Mouse (Mus musculus) CH12.LX (cell line): ENCODE measurements around the gene Cd164l2. TPM values are rescaled to one million over a fixed set of nuclear protein-coding genes. Genes with fewer than 3 reads are reported as not detected.

Experiments
- DNase-seq: peaks from one replicate; pipeline ENCODE4 v3.0.0-alpha.2; 2013; ENCODE audit errors: extremely low read depth
- H3K27ac ChIP-seq: 2 replicates; pipeline ENCODE4 v1.5.1; 2012; ENCODE audit warnings: low read depth, mild to moderate bottlenecking, control low read depth, moderate library complexity; ENCODE audit not compliant: insufficient read depth
- H3K27me3 ChIP-seq: replicated peaks from 2 replicates; pipeline ENCODE3; 2012; ENCODE audit warnings: inconsistent platforms
- H3K36me3 ChIP-seq, 2 experiments: replicated peaks in 1 of 2; 2 replicates each; pipeline versions ENCODE3 to v1.6.1; 2012; ENCODE audit warnings: inconsistent platforms in 1 of 2, low read length in 1 of 2, mild to moderate bottlenecking in 1 of 2, mixed read lengths in 1 of 2, moderate library complexity in 1 of 2; ENCODE audit not compliant: control insufficient read depth in 1 of 2, insufficient read depth in 1 of 2
- H3K4me1 ChIP-seq, 2 experiments: 2 replicates each; pipeline ENCODE4 v1.6.1; 2012; ENCODE audit warnings: inconsistent platforms in 1 of 2, moderate library complexity in 1 of 2; ENCODE audit not compliant: insufficient read depth in 2 of 2, control insufficient read depth in 1 of 2
- H3K4me2 ChIP-seq: 2 replicates; pipeline ENCODE4 v1.6.1; 2012; ENCODE audit warnings: low read depth, mild to moderate bottlenecking, control low read depth; ENCODE audit not compliant: poor library complexity, insufficient read depth, severe bottlenecking
- H3K4me3 ChIP-seq, 3 experiments: fragments of 150-350 bp in 1 of 3; sonication (generic) in 1 of 3; replicated peaks in 1 of 3; 2 replicates each; pipeline versions ENCODE3 to v1.5.1; 2011 to 2012; ENCODE audit warnings: low read depth in 2 of 3, low read length in 2 of 3, mild to moderate bottlenecking in 2 of 3, moderate library complexity in 2 of 3, control low read depth in 1 of 3, improper control_type of control experiment in 1 of 3, inconsistent platforms in 1 of 3, mixed read lengths in 1 of 3; ENCODE audit not compliant: poor library complexity in 1 of 3
- H3K79me2 ChIP-seq: replicated peaks from 2 replicates; pipeline ENCODE4 v1.6.1; 2012; ENCODE audit warnings: mild to moderate bottlenecking, moderate library complexity; ENCODE audit not compliant: control insufficient read depth, poor library complexity, insufficient read depth, severe bottlenecking; ENCODE audit errors: extremely low read depth
- H3K9ac ChIP-seq: 2 replicates; pipeline ENCODE4 v1.6.1; 2012; ENCODE audit warnings: low read depth, mild to moderate bottlenecking, control low read depth, moderate library complexity; ENCODE audit not compliant: insufficient read depth
- H3K9me3 ChIP-seq: replicated peaks from 2 replicates; pipeline ENCODE3; 2012; ENCODE audit warnings: low read length, inconsistent platforms, mixed read lengths
- CHD1 ChIP-seq: IDR thresholded peaks from 2 replicates; pipeline ENCODE4 v1.6.1; 2012; ENCODE audit warnings: low read depth, low read length, improper control_type of control experiment, inconsistent platforms
- ELF1 ChIP-seq: IDR thresholded peaks from 2 replicates; pipeline ENCODE4 v1.6.1; 2014; ENCODE audit warnings: low read depth, mild to moderate bottlenecking, inconsistent platforms, low read length, improper control_type of control experiment
- EP300 ChIP-seq: IDR thresholded peaks from 2 replicates; pipeline ENCODE4 v1.6.1; 2011; ENCODE audit warnings: low read length, improper control_type of control experiment
- IRF4 ChIP-seq: IDR thresholded peaks from 2 replicates; pipeline ENCODE4 v1.6.1; 2014; ENCODE audit warnings: low read depth, mild to moderate bottlenecking, inconsistent platforms, low read length, improper control_type of control experiment
- JUN ChIP-seq: IDR thresholded peaks from 2 replicates; pipeline ENCODE4 v1.6.1; 2011; ENCODE audit warnings: low read depth, mild to moderate bottlenecking, low read length, improper control_type of control experiment, moderate library complexity; ENCODE audit not compliant: insufficient read depth
- JUND ChIP-seq: conservative IDR thresholded peaks from 2 replicates; pipeline ENCODE4 v1.6.1; 2011; ENCODE audit warnings: low read depth, low read length, improper control_type of control experiment
- MAFK ChIP-seq: IDR thresholded peaks from 2 replicates; pipeline ENCODE4 v1.6.1; 2011; ENCODE audit warnings: low read length, improper control_type of control experiment; ENCODE audit not compliant: insufficient replicate concordance
- MAX ChIP-seq: IDR thresholded peaks from 2 replicates; pipeline ENCODE4 v1.6.1; 2011; ENCODE audit warnings: low read length, improper control_type of control experiment
- MAZ ChIP-seq: IDR thresholded peaks from 2 replicates; pipeline ENCODE4 v1.6.1; 2012; ENCODE audit warnings: low read depth, mild to moderate bottlenecking, inconsistent platforms, low read length, improper control_type of control experiment, moderate library complexity
- MXI1 ChIP-seq: IDR thresholded peaks from 2 replicates; pipeline ENCODE4 v1.6.1; 2011; ENCODE audit warnings: mild to moderate bottlenecking, low read depth, low read length, improper control_type of control experiment
- MYC ChIP-seq: IDR thresholded peaks from 2 replicates; pipeline ENCODE4 v1.6.1; 2011; ENCODE audit warnings: low read depth, mild to moderate bottlenecking, improper control_type of control experiment, low read length
- NELFE ChIP-seq: IDR thresholded peaks from 2 replicates; pipeline ENCODE4 v1.6.1; 2011; ENCODE audit warnings: low read depth, low read length, improper control_type of control experiment
- NRF1 ChIP-seq: IDR thresholded peaks from 2 replicates; pipeline ENCODE4 v1.6.1; 2014; ENCODE audit warnings: low read depth, mild to moderate bottlenecking, inconsistent platforms, low read length, improper control_type of control experiment, moderate library complexity
- PAX5 ChIP-seq: IDR thresholded peaks from 2 replicates; pipeline ENCODE4 v1.6.1; 2012; ENCODE audit warnings: low read length, inconsistent platforms, mixed read lengths
- POLR2A ChIP-seq: IDR thresholded peaks from 2 replicates; pipeline ENCODE4 v1.6.1; 2011; ENCODE audit warnings: low read depth, mild to moderate bottlenecking, improper control_type of control experiment, low read length
- POLR2AphosphoS2 ChIP-seq: IDR thresholded peaks from 2 replicates; pipeline ENCODE4 v1.6.1; 2011; ENCODE audit warnings: low read depth, low read length, improper control_type of control experiment
- SIN3A ChIP-seq: IDR thresholded peaks from 2 replicates; pipeline ENCODE4 v1.6.1; 2012; ENCODE audit warnings: low read length, improper control_type of control experiment, inconsistent platforms
- TCF12 ChIP-seq: IDR thresholded peaks from 2 replicates; pipeline ENCODE4 v1.6.1; 2014; ENCODE audit warnings: low read depth, mild to moderate bottlenecking, inconsistent platforms, low read length, improper control_type of control experiment
- UBTF ChIP-seq: IDR thresholded peaks from 2 replicates; pipeline ENCODE4 v1.6.1; 2012; ENCODE audit warnings: low read depth, mild to moderate bottlenecking, inconsistent platforms, low read length, improper control_type of control experiment, moderate library complexity
- ZKSCAN1 ChIP-seq: IDR thresholded peaks from 2 replicates; pipeline ENCODE4 v1.6.1; 2012; ENCODE audit warnings: low read depth, inconsistent platforms, low read length, improper control_type of control experiment, borderline replicate concordance
- ZNF384 ChIP-seq: IDR thresholded peaks from 2 replicates; pipeline ENCODE4 v1.6.1; 2012; ENCODE audit warnings: low read depth, low read length, improper control_type of control experiment, inconsistent platforms
- dilution Hi-C: fragments of 300-500 bp; cut with MboI; formaldehyde crosslinking; loops from 2 replicates; pipeline ENCODE4 v1.14.3; 2020; ENCODE audit warnings: low sequenced_read_pairs; ENCODE audit not compliant: extremely low pct_unique_long_range_greater_than_20kb, extremely low pct_ligation_motif_present
- in situ Hi-C: fragments of 300-500 bp; cut with MboI; formaldehyde crosslinking; loops from 3 replicates; pipeline ENCODE4 v1.14.3; 2019; ENCODE audit warnings: low sequenced_read_pairs, low pct_ligation_motif_present, low pct_unique_long_range_greater_than_20kb, mixed read lengths
- polyA plus RNA-seq: library from polyadenylated mRNA; unstranded; fragments of >175 nt; gene quantifications from 2 replicates; pipeline ENCODE4 v1.2.1, GENCODE M21; 2012; ENCODE audit warnings: low read depth; ENCODE audit not compliant: insufficient read length
- total RNA-seq, 2 experiments: library from RNA; depleted of rRNA; stranded (reverse); fragments of 300-350 nt in 1 of 2; fragments of >200 nt in 1 of 2; gene quantifications; 2 replicates each; pipeline ENCODE4 v1.2.3; 2012 to 2014

The Cd164l2 gene
- total and polyA plus RNA-seq, 3 experiments: not detected

DNA sequence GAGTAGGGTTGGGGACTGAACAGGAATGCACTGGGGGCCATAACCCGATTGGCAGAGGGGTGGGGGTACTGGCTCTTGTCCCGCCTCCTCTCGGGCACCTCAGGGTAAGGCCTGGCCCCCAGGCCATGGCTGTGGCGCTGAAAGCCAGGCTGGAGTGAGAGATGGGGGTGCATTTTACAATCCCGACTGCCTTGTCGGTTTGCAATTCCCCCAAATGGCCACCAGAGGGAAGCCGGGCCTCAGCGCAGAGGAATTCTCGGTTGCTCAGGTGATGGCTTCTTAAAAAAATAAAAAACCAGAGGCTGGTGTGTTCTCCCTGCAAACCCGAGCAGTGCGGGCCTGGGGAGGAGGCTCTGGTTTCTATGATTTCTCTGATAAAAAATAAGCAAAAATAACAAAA lies 2.6 kb upstream of the Cd164l2 start (continued):
- TF ChIP-seq ZKSCAN1: no peak
- TF ChIP-seq UBTF: no peak
- no peak for TF ChIP-seq PAX5
- no peak for TF ChIP-seq JUN
- TF ChIP-seq NRF1: no peak
- peak; percentile 94 for TF ChIP-seq ZNF384
- TF ChIP-seq NELFE: no peak
- TF ChIP-seq TCF12: no peak
- TF ChIP-seq, all 38 proteins: peak for 6

DNA sequence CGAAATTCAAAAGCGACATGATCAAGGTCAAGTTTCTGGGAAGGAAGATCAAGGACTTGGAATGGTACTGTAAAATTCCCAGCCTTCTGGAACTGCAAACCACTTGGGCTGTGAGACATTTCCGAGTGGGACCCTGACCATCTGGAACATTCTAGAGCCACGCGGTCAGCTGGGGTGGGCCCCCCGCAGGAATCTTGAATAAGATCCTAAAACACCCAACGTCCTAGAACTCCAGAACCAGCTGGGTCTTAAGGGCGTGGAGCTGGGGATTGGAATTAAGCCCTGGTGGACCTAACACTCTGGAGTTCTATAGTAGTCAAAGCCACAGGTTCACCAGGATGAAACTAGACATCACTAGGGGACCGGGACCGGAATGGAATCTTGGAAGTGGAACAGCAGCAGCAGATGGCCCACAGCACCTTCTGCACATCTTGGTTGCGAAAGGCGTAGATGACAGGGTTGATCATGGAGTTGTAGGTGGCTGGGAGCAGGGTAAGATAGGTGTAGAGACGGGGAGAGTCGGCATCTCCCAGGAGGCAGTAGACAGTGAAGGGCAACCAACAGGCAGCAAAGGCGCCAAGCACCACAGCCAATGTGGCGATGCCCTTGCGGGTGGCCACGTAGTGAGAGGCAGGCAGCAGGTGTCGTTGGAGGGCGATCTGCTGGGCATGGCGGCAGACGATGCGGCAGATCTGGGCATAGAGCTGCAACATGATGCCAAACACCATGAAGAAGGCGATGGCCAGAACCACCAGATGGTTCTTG lies 1.7 kb upstream of the Cd164l2 start:
- H3K27me3 ChIP-seq: peaks cover 49% of the 10 kb centered on the region
- H3K36me3 ChIP-seq: no peaks in the 10 kb centered on the region
- no peak overlapping the region for H3K4me3 ChIP-seq
- H3K9ac ChIP-seq: no peak overlapping the region
- no peak overlapping the region for H3K27ac ChIP-seq
- H3K4me1 ChIP-seq: peaks cover 10 to 14% of the 10 kb centered on the region in 2 experiments
- TF ChIP-seq MAZ (no peak), POLR2AphosphoS2 (no peak), MAX (no peak), SIN3A (no peak), ELF1 (no peak), MXI1 (no peak), POLR2A (no peak), PAX5 (no peak), CHD1 (no peak), IRF4 (no peak), JUND (no peak), NELFE (no peak)
- no peaks in the 10 kb centered on the region for H3K79me2 ChIP-seq
- dilution Hi-C loops (no loop called here), in situ Hi-C loops (loop anchor here (5.0 kb wide), 1 partner anchor 92 kb away; no protein-coding TSS in a partner anchor)
- no peaks in the 10 kb centered on the region for H3K9me3 ChIP-seq
- no peak overlapping the region for H3K4me2 ChIP-seq
- no peak for DNase-seq

DNA sequence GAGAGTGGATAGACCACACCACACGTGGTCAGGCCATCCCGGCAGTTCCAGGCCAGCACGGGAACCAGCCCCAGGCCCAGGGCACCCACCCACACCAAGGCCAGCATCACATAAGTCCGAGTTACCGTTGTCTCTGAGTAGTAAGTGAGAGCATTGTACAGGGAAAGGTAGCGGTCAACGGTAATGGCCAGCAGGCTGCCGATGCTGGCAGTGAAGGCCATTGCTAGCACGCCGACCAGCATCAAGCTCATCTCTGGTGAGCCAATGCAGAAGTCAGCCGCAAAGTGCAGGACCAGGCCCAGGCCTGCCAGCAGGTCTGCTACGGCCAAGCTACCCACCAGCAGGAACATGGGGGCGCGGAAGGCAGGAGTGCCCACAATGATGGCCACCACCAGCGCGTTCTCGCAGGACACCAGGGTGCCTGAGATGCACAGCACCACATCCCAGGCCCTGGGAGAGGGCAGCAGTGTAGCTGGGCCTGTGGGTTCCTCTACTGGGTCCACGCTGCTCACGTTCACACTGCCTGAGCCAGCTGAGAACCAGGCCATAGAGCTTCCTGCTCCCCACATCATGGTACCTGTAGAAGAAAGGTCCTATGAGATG lies 1.0 kb upstream of the Cd164l2 start:
- dilution Hi-C loops: no loop called here
- H3K4me2 ChIP-seq: no peak overlapping the region
- H3K27me3 ChIP-seq: peaks cover 50% of the 10 kb centered on the region
- H3K79me2 ChIP-seq: no peaks in the 10 kb centered on the region
- peaks cover 10 to 14% of the 10 kb centered on the region in 2 experiments for H3K4me1 ChIP-seq
- H3K4me3 ChIP-seq: no peak overlapping the region
- H3K27ac ChIP-seq: no peak overlapping the region
- no peaks in the 10 kb centered on the region for H3K9me3 ChIP-seq
- TF ChIP-seq MAFK: no peak
- no peak for TF ChIP-seq NRF1
- TF ChIP-seq MYC: no peak
- no peak for TF ChIP-seq PAX5
- TF ChIP-seq EP300: no peak
- no peak overlapping the region for H3K9ac ChIP-seq
- H3K36me3 ChIP-seq: no peaks in the 10 kb centered on the region
- in situ Hi-C loops: loop anchor here (5.0 kb wide), 1 partner anchor 91 kb away; no protein-coding TSS in a partner anchor
- DNase-seq: no peak
